Mouse (Mus musculus) embryonic facial prominence, embryonic 14.5 days (tissue): ENCODE results near the gene 4930402H24Rik. TPM values are rescaled to one million over a fixed set of nuclear protein-coding genes. Genes with fewer than 3 reads are reported as not detected.

Experiments used
- polyA plus RNA-seq: library from polyadenylated mRNA; unstranded; fragments of >200 nt; fragmentation: Nextera tagmentation; extraction: Ambion mirVana; gene quantifications from 2 replicates; pipeline ENCODE4 v1.2.1, GENCODE M21; 2014

The 4930402H24Rik gene
- polyA plus RNA-seq, 1 experiment from 2014 or later, result 33.0 TPM

Other genes with a start within 250 kb of the 4930402H24Rik start
- 55.9 and 63.8 TPM in 2 replicates for gene Ddrgk1, start 241.7 kb downstream of the 4930402H24Rik start, polyA plus RNA-seq
- gene Itpa, start 238.8 kb downstream of the 4930402H24Rik start, polyA plus RNA-seq, result 90.4 and 98.7 TPM in 2 replicates
- 1.8 and 2.3 TPM in 2 replicates for gene Slc4a11, start 208.9 kb downstream of the 4930402H24Rik start, polyA plus RNA-seq
- gene Atrn, start 89 bp upstream of the 4930402H24Rik start, polyA plus RNA-seq, result 9.4 and 11.4 TPM in 2 replicates
- 31.5 and 32.0 TPM in 2 replicates for gene Gfra4, start 136.7 kb upstream of the 4930402H24Rik start, polyA plus RNA-seq
- gene Adam33, start 157.4 kb upstream of the 4930402H24Rik start, polyA plus RNA-seq, result 18.4 and 22.7 TPM in 2 replicates
- gene Siglec1, start 180.4 kb upstream of the 4930402H24Rik start, polyA plus RNA-seq, result 0.58 and 0.70 TPM in 2 replicates
- 9.2 and 10.9 TPM in 2 replicates for gene Hspa12b, start 220.9 kb upstream of the 4930402H24Rik start, polyA plus RNA-seq
- not detected in 2 replicates for gene Gm11037, start 227.1 kb upstream of the 4930402H24Rik start, polyA plus RNA-seq